Mouse (Mus musculus): Measurements from ENCODE around the gene Acox2. TPM values are rescaled to one million over a fixed set of nuclear protein-coding genes. Genes with fewer than 3 reads are reported as not detected.

Gene Acox2
- polyA plus RNA-seq, 1 experiment: not detected

- 71% methylated on average over 2 of the region's 2 CpGs for WGBS
- Histone ChIP-seq H3K4me1 (ENCODE audit: control insufficient read depth, insufficient read depth, low read length) (peaks cover 16% of the 10 kb centered on the region), H3K27ac (ENCODE audit: insufficient read depth, low read depth, low read length) (no peak overlapping the region), H3K4me3 (ENCODE audit: insufficient read depth, low read depth, low read length) (no peak overlapping the region)
- TF ChIP-seq CTCF (IDR thresholded peaks at IDR 0.05; ENCODE audit: insufficient read depth, low read depth, low read length) (no peak), POLR2A (IDR thresholded peaks at IDR 0.05; ENCODE audit: insufficient read depth, low read depth, low read length) (no peak)
Measured at GRCm38 (mm10) chr14:8209896-8210295, 49.3 kb downstream of the Acox2 start.

- 24% methylated on average over 3 of the region's 3 CpGs for WGBS
Measured at GRCm38 (mm10) chr14:8208876-8209275, 50.3 kb downstream of the Acox2 start.

GRCm38 (mm10) chr14:8207543-8207942 lies 51.6 kb downstream of the Acox2 start:
- H3K4me3 ChIP-seq (ENCODE audit: insufficient read depth, low read depth, low read length): no peak overlapping the region
- TF ChIP-seq CTCF (IDR thresholded peaks at IDR 0.05; ENCODE audit: insufficient read depth, low read depth, low read length) (no peak), POLR2A (IDR thresholded peaks at IDR 0.05; ENCODE audit: insufficient read depth, low read depth, low read length) (no peak)
- WGBS: 79% methylated on average over 5 of the region's 5 CpGs
- peaks cover 12% of the 10 kb centered on the region for H3K4me1 ChIP-seq (ENCODE audit: control insufficient read depth, insufficient read depth, low read length)
- H3K27ac ChIP-seq (ENCODE audit: insufficient read depth, low read depth, low read length): no peak overlapping the region

More at GRCm38 (mm10) chr14:8208876-8209275, 50.3 kb downstream of the Acox2 start:
- peak overlapping the region; percentile 62 for H3K27ac ChIP-seq (ENCODE audit: insufficient read depth, low read depth, low read length)
- H3K4me3 ChIP-seq (ENCODE audit: insufficient read depth, low read depth, low read length): no peak overlapping the region
- peaks cover 16% of the 10 kb centered on the region for H3K4me1 ChIP-seq (ENCODE audit: control insufficient read depth, insufficient read depth, low read length)
- TF ChIP-seq POLR2A (IDR thresholded peaks at IDR 0.05; ENCODE audit: insufficient read depth, low read depth, low read length) (no peak), CTCF (IDR thresholded peaks at IDR 0.05; ENCODE audit: insufficient read depth, low read depth, low read length) (no peak)

- H3K4me1 ChIP-seq (ENCODE audit: control insufficient read depth, insufficient read depth, low read length): peaks cover 12% of the 10 kb centered on the region
- WGBS: 42% methylated on average over 5 of the region's 5 CpGs
- no peak for TF ChIP-seq POLR2A (IDR thresholded peaks at IDR 0.05; ENCODE audit: insufficient read depth, low read depth, low read length)
- TF ChIP-seq CTCF (IDR thresholded peaks at IDR 0.05; ENCODE audit: insufficient read depth, low read depth, low read length): no peak
- H3K27ac ChIP-seq (ENCODE audit: insufficient read depth, low read depth, low read length): no peak overlapping the region
- H3K4me3 ChIP-seq (ENCODE audit: insufficient read depth, low read depth, low read length): no peak overlapping the region
Measured at GRCm38 (mm10) chr14:8207105-8207504, 52.0 kb downstream of the Acox2 start.

GRCm38 (mm10) chr14:8206179-8206910 lies 52.8 kb downstream of the Acox2 start:
- H3K27ac ChIP-seq (ENCODE audit: insufficient read depth, low read depth, low read length): no peak overlapping the region
- no peak for TF ChIP-seq CTCF (IDR thresholded peaks at IDR 0.05; ENCODE audit: insufficient read depth, low read depth, low read length)
- no peak for TF ChIP-seq POLR2A (IDR thresholded peaks at IDR 0.05; ENCODE audit: insufficient read depth, low read depth, low read length)
- H3K4me1 ChIP-seq (ENCODE audit: control insufficient read depth, insufficient read depth, low read length): peaks cover 12% of the 10 kb centered on the region
- WGBS: 61% methylated on average over 9 of the region's 9 CpGs
- no peak overlapping the region for H3K4me3 ChIP-seq (ENCODE audit: insufficient read depth, low read depth, low read length)

- H3K4me1 ChIP-seq (ENCODE audit: control insufficient read depth, insufficient read depth, low read length): peaks cover 2% of the 10 kb centered on the region; the same call in 1 of the 2 replicates
- WGBS: 84% methylated on average over 3 of the region's 3 CpGs
- no peak overlapping the region for H3K4me3 ChIP-seq (ENCODE audit: insufficient read depth, low read depth, low read length)
- H3K27ac ChIP-seq (ENCODE audit: insufficient read depth, low read depth, low read length): no peak overlapping the region
- TF ChIP-seq POLR2A (IDR thresholded peaks at IDR 0.05; ENCODE audit: insufficient read depth, low read depth, low read length): no peak
- TF ChIP-seq CTCF (IDR thresholded peaks at IDR 0.05; ENCODE audit: insufficient read depth, low read depth, low read length): no peak
Measured at GRCm38 (mm10) chr14:8201715-8202114, 57.4 kb downstream of the Acox2 start.

GRCm38 (mm10) chr14:8200769-8201168 lies 58.4 kb downstream of the Acox2 start:
- TF ChIP-seq CTCF (IDR thresholded peaks at IDR 0.05; ENCODE audit: insufficient read depth, low read depth, low read length) (no peak), POLR2A (IDR thresholded peaks at IDR 0.05; ENCODE audit: insufficient read depth, low read depth, low read length) (no peak)
- H3K4me3 ChIP-seq (ENCODE audit: insufficient read depth, low read depth, low read length): no peak overlapping the region
- 22% methylated on average over 5 of the region's 5 CpGs for WGBS
- peaks cover 2% of the 10 kb centered on the region; the same call in 1 of the 2 replicates for H3K4me1 ChIP-seq (ENCODE audit: control insufficient read depth, insufficient read depth, low read length)
- no peak overlapping the region for H3K27ac ChIP-seq (ENCODE audit: insufficient read depth, low read depth, low read length)

- TF ChIP-seq POLR2A (IDR thresholded peaks at IDR 0.05; ENCODE audit: insufficient read depth, low read depth, low read length) (no peak), CTCF (IDR thresholded peaks at IDR 0.05; ENCODE audit: insufficient read depth, low read depth, low read length) (no peak)
- no peaks in the 10 kb centered on the region for H3K4me1 ChIP-seq (ENCODE audit: control insufficient read depth, insufficient read depth, low read length)
- no peak overlapping the region for H3K4me3 ChIP-seq (ENCODE audit: insufficient read depth, low read depth, low read length)
- WGBS: 87% methylated on average over 6 of the region's 6 CpGs
- H3K27ac ChIP-seq (ENCODE audit: insufficient read depth, low read depth, low read length): no peak overlapping the region
Measured at GRCm38 (mm10) chr14:8192727-8193126, 66.4 kb downstream of the Acox2 start.

- Histone ChIP-seq H3K4me3 (ENCODE audit: insufficient read depth, low read depth, low read length) (no peak overlapping the region), H3K27ac (ENCODE audit: insufficient read depth, low read depth, low read length) (no peak overlapping the region), H3K4me1 (ENCODE audit: control insufficient read depth, insufficient read depth, low read length) (no peaks in the 10 kb centered on the region)
- 79% methylated on average over 12 of the region's 12 CpGs for WGBS
- no peak for TF ChIP-seq CTCF (IDR thresholded peaks at IDR 0.05; ENCODE audit: insufficient read depth, low read depth, low read length)
Measured at GRCm38 (mm10) chr14:8191331-8191965, 67.7 kb downstream of the Acox2 start.

All from olfactory bulb, adult 2 months (tissue).